Mouse (Mus musculus): ENCODE measurements around the gene Hist1h4h. TPM values are rescaled to one million over a fixed set of nuclear protein-coding genes. Genes with fewer than 3 reads are reported as not detected.
A peak's percentile ranks its signal among the peaks of the same experiment; 100 is the strongest.

The Hist1h4h gene
- total and polyA plus RNA-seq, 3 experiments = 9.9 to 5,753 TPM; not detected in 1

GRCm38 (mm10) chr13:23529480-23530165 is 1.2 kb upstream of the Hist1h4h start:
- peak overlapping the region; percentile 66 for H3K9ac ChIP-seq (ENCODE audit: control insufficient read depth, low read depth, low read length, poor library complexity, severe bottlenecking)
- no peak overlapping the region; the same call in 1 of the 2 replicates for H3K27ac ChIP-seq (ENCODE audit: control insufficient read depth, low read depth, low read length)
- peak overlapping the region; percentile 48 to 50 for H3K4me3 ChIP-seq (ENCODE audit: control insufficient read depth in 1 of 2, insufficient read depth in 1 of 2, low read depth in 2 of 2, low read length in 2 of 2)

GRCm38 (mm10) chr13:23530181-23530900 is 509 bp upstream of the Hist1h4h start:
- Histone ChIP-seq H3K4me3 (ENCODE audit: control insufficient read depth in 1 of 2, insufficient read depth in 1 of 2, low read depth in 2 of 2, low read length in 2 of 2) (peak overlapping the region; percentile 50 to 81), H3K9ac (ENCODE audit: control insufficient read depth, low read depth, low read length, poor library complexity, severe bottlenecking) (peak overlapping the region; percentile 94), H3K79me2 (ENCODE audit: control insufficient read depth, insufficient read depth, low read length, poor library complexity) (peaks cover 4% of the 10 kb centered on the region; the same call in 1 of the 2 replicates), H3K27ac (ENCODE audit: control insufficient read depth, low read depth, low read length) (peak overlapping the region; percentile 100), H3K9me3 (replicated peaks; ENCODE audit: insufficient read depth, low read length) (no peaks in the 10 kb centered on the region), H3K27me3 (ENCODE audit: control insufficient read depth in 1 of 2, insufficient read depth in 2 of 2, low read length in 2 of 2) (no peaks in the 10 kb centered on the region), H3K4me1 (ENCODE audit: control insufficient read depth in 1 of 2, insufficient read depth in 2 of 2, low read length in 2 of 2) (peaks cover 0 to 6% of the 10 kb centered on the region in 2 experiments; a peak in 2 of 4 replicates), H3K36me3 (ENCODE audit: control insufficient read depth in 1 of 2, insufficient read depth in 2 of 2, low read length in 2 of 2) (peaks cover 0 to 23% of the 10 kb centered on the region in 2 experiments; a peak in 2 of 4 replicates)
- TF ChIP-seq USF2 (IDR thresholded peaks at IDR 0.05; ENCODE audit: borderline replicate concordance in 1 of 2, insufficient read depth in 1 of 2, low read depth in 1 of 2, low read length in 2 of 2) = no peak
- peak; percentile 100 for TF ChIP-seq TBP (IDR thresholded peaks at IDR 0.05; ENCODE audit: low read depth, low read length)
- DNase-seq (ENCODE audit: low read depth, low spot score) = peak; percentile 81

More at GRCm38 (mm10) chr13:23529480-23530165, 1.2 kb upstream of the Hist1h4h start:
- H3K27me3 ChIP-seq (ENCODE audit: control insufficient read depth in 1 of 2, insufficient read depth in 2 of 2, low read length in 2 of 2) = no peaks in the 10 kb centered on the region
- peaks cover 3 to 6% of the 10 kb centered on the region in 2 experiments; a peak in 3 of 4 replicates for H3K4me1 ChIP-seq (ENCODE audit: control insufficient read depth in 1 of 2, insufficient read depth in 2 of 2, low read length in 2 of 2)
- peak; percentile 37 for DNase-seq (ENCODE audit: low read depth, low spot score)
- H3K79me2 ChIP-seq (ENCODE audit: control insufficient read depth, insufficient read depth, low read length, poor library complexity) = peaks cover 3% of the 10 kb centered on the region; the same call in 1 of the 2 replicates
- peaks cover 0 to 23% of the 10 kb centered on the region in 2 experiments; a peak in 2 of 4 replicates for H3K36me3 ChIP-seq (ENCODE audit: control insufficient read depth in 1 of 2, insufficient read depth in 2 of 2, low read length in 2 of 2)
- no peaks in the 10 kb centered on the region for H3K9me3 ChIP-seq (replicated peaks; ENCODE audit: insufficient read depth, low read length)
- TF ChIP-seq CHD2 (IDR thresholded peaks at IDR 0.05; ENCODE audit: low read length) = no peak
- no peak for TF ChIP-seq ZC3H11A (IDR thresholded peaks at IDR 0.05; ENCODE audit: low read depth, low read length)
- TF ChIP-seq ELF1 (IDR thresholded peaks at IDR 0.05; ENCODE audit: low read depth, low read length) = no peak
- TF ChIP-seq TCF12 (IDR thresholded peaks at IDR 0.05; ENCODE audit: low read depth, low read length) = no peak
- no peak for TF ChIP-seq ETS1 (IDR thresholded peaks at IDR 0.05; ENCODE audit: low read depth, low read length)
- no peak for TF ChIP-seq POLR2A (IDR thresholded peaks at IDR 0.05; ENCODE audit: control insufficient read depth in 1 of 2, insufficient read depth in 1 of 2, low read depth in 1 of 2, low read length in 2 of 2, poor library complexity in 1 of 2)
- no peak for TF ChIP-seq USF1 (IDR thresholded peaks at IDR 0.05; ENCODE audit: low read depth, low read length)
- TF ChIP-seq SIN3A (IDR thresholded peaks at IDR 0.05; ENCODE audit: low read length) = no peak
- TF ChIP-seq ZMIZ1 (IDR thresholded peaks at IDR 0.05; ENCODE audit: low read depth, low read length) = no peak
- TF ChIP-seq MEF2A (IDR thresholded peaks at IDR 0.05; ENCODE audit: extremely low read depth, insufficient replicate concordance, low read depth, low read length, poor library complexity, severe bottlenecking) = no peak
- TF ChIP-seq SMC3 (IDR thresholded peaks at IDR 0.05; ENCODE audit: low read depth, low read length) = no peak
- TF ChIP-seq GATA1 (IDR thresholded peaks at IDR 0.05; ENCODE audit: low read depth, low read length) = no peak
